Mouse (Mus musculus) stomach, embryonic 15.5 days (tissue): ENCODE measurements around the gene Col24a1. TPM values are rescaled to one million over a fixed set of nuclear protein-coding genes. Genes with fewer than 3 reads are reported as not detected.

Experiments
- ATAC-seq: fragments of 200-750 bp; cut with Nextera tagmentation; 2 replicates; pipeline ENCODE4 v1.8.0; 2017; ENCODE audit warnings: low read depth, moderate number of reproducible peaks, moderate TSS enrichment; ENCODE audit not compliant: insufficient read depth, low FRiP score
- H3K27ac ChIP-seq: fragments of 300-500 bp; sonication (generic); 2 replicates; pipeline ENCODE4 v1.5.1; 2015; ENCODE audit warnings: mild to moderate bottlenecking, inconsistent platforms
- H3K27me3 ChIP-seq: fragments of 300-500 bp; sonication (generic); replicated peaks from 2 replicates; pipeline ENCODE4 v1.6.1; 2015; ENCODE audit warnings: inconsistent platforms
- H3K36me3 ChIP-seq: fragments of 300-500 bp; sonication (generic); 2 replicates; pipeline ENCODE4 v1.6.1; 2015; ENCODE audit warnings: inconsistent platforms
- H3K4me1 ChIP-seq: fragments of 300-500 bp; sonication (generic); 2 replicates; pipeline ENCODE4 v1.6.1; 2015; ENCODE audit warnings: inconsistent platforms
- H3K4me2 ChIP-seq: fragments of 300-500 bp; sonication (generic); 2 replicates; pipeline ENCODE4 v1.6.1; 2015; ENCODE audit warnings: mild to moderate bottlenecking, inconsistent platforms
- H3K4me3 ChIP-seq: fragments of 300-500 bp; sonication (generic); replicated peaks from 2 replicates; pipeline ENCODE4 v1.5.1; 2015; ENCODE audit warnings: inconsistent platforms
- H3K9ac ChIP-seq: fragments of 300-500 bp; sonication (generic); 2 replicates; pipeline ENCODE4 v1.6.1; 2015; ENCODE audit warnings: inconsistent platforms
- H3K9me3 ChIP-seq: fragments of 300-500 bp; sonication (generic); 2 replicates; pipeline ENCODE4 v1.6.1; 2016; ENCODE audit warnings: inconsistent platforms
- WGBS: fragments of 180-500 bp; shearing (Covaris S2); methylation state at CpG from one replicate; pipeline ENCODE4 v1.1.7; 2015; 5-methylcytosine and 5-hydroxymethylcytosine counted together
- polyA plus RNA-seq: library from polyadenylated mRNA; unstranded; fragments of >200 nt; fragmentation: Nextera tagmentation; extraction: Ambion mirVana; gene quantifications from 2 replicates; pipeline ENCODE4 v1.2.1, GENCODE M21; 2015

The Col24a1 gene
- polyA plus RNA-seq, 1 experiment from 2014 or later: 2.1 TPM

DNA sequence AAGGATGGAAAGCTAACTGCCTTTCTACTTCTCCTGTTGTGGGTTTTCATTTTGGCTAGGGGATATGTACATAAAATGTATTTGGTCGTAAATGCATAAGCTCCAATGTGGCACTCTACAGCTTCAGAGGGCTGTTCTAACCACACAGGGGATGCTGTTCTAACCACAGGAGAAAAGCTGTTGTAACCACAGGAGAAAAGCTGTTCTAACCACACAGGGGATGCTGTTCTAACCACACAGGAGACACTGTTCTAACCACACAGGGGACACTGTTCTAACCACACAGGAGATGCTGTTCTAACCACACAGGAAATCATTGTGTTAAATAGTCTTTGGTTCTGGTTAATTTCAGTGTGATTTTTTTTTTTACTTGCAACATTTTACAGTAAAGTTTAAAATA, 245.6 kb downstream of the Col24a1 start:
- ATAC-seq: no peak
- H3K4me3 ChIP-seq: no peak overlapping the region
- no peak overlapping the region for H3K9ac ChIP-seq
- no peaks in the 10 kb centered on the region for H3K9me3 ChIP-seq
- no peaks in the 10 kb centered on the region for H3K27me3 ChIP-seq
- H3K36me3 ChIP-seq: no peaks in the 10 kb centered on the region
- no peak overlapping the region for H3K27ac ChIP-seq
- H3K4me1 ChIP-seq: no peaks in the 10 kb centered on the region
- H3K4me2 ChIP-seq: no peak overlapping the region
- 79% methylated on average over 1 of the region's 1 CpGs for WGBS

- Histone ChIP-seq H3K27me3 (no peaks in the 10 kb centered on the region), H3K4me2 (no peak overlapping the region), H3K36me3 (no peaks in the 10 kb centered on the region), H3K9me3 (no peaks in the 10 kb centered on the region), H3K27ac (no peak overlapping the region), H3K4me3 (no peak overlapping the region), H3K9ac (no peak overlapping the region), H3K4me1 (no peaks in the 10 kb centered on the region)
- WGBS: 68% methylated on average over 10 of the region's 10 CpGs
- ATAC-seq: no peak
Observed at GRCm38 (mm10) chr3:145548441-145549415, 256.5 kb downstream of the Col24a1 start.

DNA sequence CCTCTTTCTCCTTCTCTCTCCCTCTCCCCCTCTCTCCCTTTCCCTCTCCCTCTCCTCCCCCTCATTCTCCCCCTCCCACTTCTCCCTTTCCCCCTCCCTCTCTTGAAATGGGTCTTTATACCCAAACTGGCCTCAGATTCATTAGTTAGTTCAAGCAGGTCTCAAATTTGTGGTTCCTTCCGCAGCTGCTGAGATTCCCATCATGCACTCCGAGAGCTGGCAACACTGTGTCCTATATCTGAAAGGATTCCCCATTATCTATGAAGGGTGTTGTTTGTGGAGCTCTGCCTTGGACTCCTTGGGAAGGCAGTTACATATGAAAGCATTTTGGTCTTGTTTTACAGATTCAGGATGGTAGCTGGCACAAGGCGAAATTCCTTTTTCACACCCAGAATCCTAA, 257.9 kb downstream of the Col24a1 start:
- no peak for ATAC-seq
- Histone ChIP-seq H3K9me3 (no peaks in the 10 kb centered on the region), H3K4me3 (no peak overlapping the region), H3K4me2 (no peak overlapping the region), H3K27me3 (no peaks in the 10 kb centered on the region), H3K36me3 (no peaks in the 10 kb centered on the region), H3K9ac (no peak overlapping the region), H3K4me1 (no peaks in the 10 kb centered on the region), H3K27ac (no peak overlapping the region)
- 67% methylated on average over 3 of the region's 3 CpGs for WGBS

DNA sequence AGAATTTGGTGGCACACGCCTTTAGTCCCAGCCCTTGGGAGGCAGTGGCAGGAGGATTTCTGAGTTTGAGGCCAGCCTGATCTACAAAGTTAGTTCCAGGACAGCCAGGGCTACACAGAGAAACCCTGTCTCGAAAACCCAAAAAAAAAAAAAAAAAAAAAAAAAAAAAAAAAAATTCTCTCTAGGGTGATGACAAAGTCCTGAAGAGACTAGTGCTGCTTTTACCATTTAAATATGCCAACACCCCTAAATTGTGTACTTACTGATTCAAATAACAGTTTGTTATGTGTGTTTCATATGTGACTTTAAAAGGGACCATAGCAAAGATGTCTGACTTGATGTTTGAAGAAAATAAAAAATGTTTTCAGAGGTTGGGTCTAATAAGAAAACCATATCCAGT, 262.1 kb downstream of the Col24a1 start:
- Histone ChIP-seq H3K4me1 (no peaks in the 10 kb centered on the region), H3K27me3 (no peaks in the 10 kb centered on the region), H3K4me2 (no peak overlapping the region), H3K9me3 (no peaks in the 10 kb centered on the region), H3K9ac (no peak overlapping the region), H3K27ac (no peak overlapping the region), H3K4me3 (no peak overlapping the region), H3K36me3 (no peaks in the 10 kb centered on the region)
- WGBS: 76% methylated on average over 2 of the region's 2 CpGs
- ATAC-seq: no peak

GRCm38 (mm10) chr3:145556206-145556605, 263.9 kb downstream of the Col24a1 start:
- no peaks in the 10 kb centered on the region for H3K4me1 ChIP-seq
- H3K4me3 ChIP-seq: no peak overlapping the region
- H3K27ac ChIP-seq: no peak overlapping the region
- H3K4me2 ChIP-seq: no peak overlapping the region
- no peaks in the 10 kb centered on the region for H3K27me3 ChIP-seq
- 81% methylated on average over 10 of the region's 10 CpGs for WGBS
- no peak for ATAC-seq
- no peaks in the 10 kb centered on the region for H3K9me3 ChIP-seq
- H3K9ac ChIP-seq: no peak overlapping the region
- no peaks in the 10 kb centered on the region for H3K36me3 ChIP-seq

- Histone ChIP-seq H3K4me1 (no peaks in the 10 kb centered on the region), H3K4me3 (no peak overlapping the region), H3K9me3 (no peaks in the 10 kb centered on the region), H3K36me3 (no peaks in the 10 kb centered on the region), H3K9ac (no peak overlapping the region), H3K4me2 (no peak overlapping the region), H3K27ac (no peak overlapping the region), H3K27me3 (no peaks in the 10 kb centered on the region)
- WGBS: 85% methylated on average over 5 of the region's 5 CpGs
- no peak for ATAC-seq
Observed at GRCm38 (mm10) chr3:145559675-145560074, 267.4 kb downstream of the Col24a1 start.

- Histone ChIP-seq H3K27ac (no peak overlapping the region), H3K4me1 (no peaks in the 10 kb centered on the region), H3K4me2 (no peak overlapping the region), H3K4me3 (no peak overlapping the region), H3K27me3 (no peaks in the 10 kb centered on the region), H3K9ac (no peak overlapping the region), H3K9me3 (no peaks in the 10 kb centered on the region), H3K36me3 (no peaks in the 10 kb centered on the region)
- ATAC-seq: no peak
- 80% methylated on average over 4 of the region's 4 CpGs for WGBS
Observed at GRCm38 (mm10) chr3:145560117-145560516, 267.8 kb downstream of the Col24a1 start.

GRCm38 (mm10) chr3:145574468-145574867, 282.2 kb downstream of the Col24a1 start:
- 87% methylated on average over 3 of the region's 3 CpGs for WGBS
- ATAC-seq: no peak
- Histone ChIP-seq H3K36me3 (peaks cover 15% of the 10 kb centered on the region), H3K9ac (no peak overlapping the region), H3K9me3 (no peaks in the 10 kb centered on the region), H3K4me1 (peaks cover 7% of the 10 kb centered on the region), H3K27ac (no peak overlapping the region), H3K4me2 (no peak overlapping the region), H3K27me3 (no peaks in the 10 kb centered on the region), H3K4me3 (no peak overlapping the region)

DNA sequence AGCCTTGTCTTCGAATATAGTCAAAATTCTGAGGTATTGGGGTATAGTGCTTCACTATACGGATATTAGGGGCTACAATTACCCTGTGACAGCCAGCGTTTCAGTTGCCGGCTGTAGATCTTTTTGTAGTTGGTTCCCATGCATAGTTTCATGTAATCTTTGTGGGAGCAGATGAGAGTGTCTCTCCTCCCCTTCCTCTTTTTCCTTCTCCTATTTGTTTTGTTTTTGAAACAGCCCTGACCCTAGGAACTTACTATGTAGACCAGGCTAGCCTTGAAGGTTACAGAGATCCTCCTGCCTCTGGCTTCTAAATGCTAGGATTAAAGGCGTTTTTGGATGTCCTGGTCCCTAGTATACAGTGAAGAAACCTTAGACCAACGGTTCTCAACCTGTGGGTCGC, 283.1 kb downstream of the Col24a1 start:
- peak overlapping the region; percentile 86; the same call in 1 of the 2 replicates for H3K4me2 ChIP-seq
- WGBS: 80% methylated on average over 7 of the region's 7 CpGs
- no peak overlapping the region for H3K4me3 ChIP-seq
- no peak for ATAC-seq
- H3K27ac ChIP-seq: no peak overlapping the region
- peaks cover 15% of the 10 kb centered on the region for H3K36me3 ChIP-seq
- H3K27me3 ChIP-seq: no peaks in the 10 kb centered on the region
- H3K4me1 ChIP-seq: peaks cover 7% of the 10 kb centered on the region
- no peak overlapping the region for H3K9ac ChIP-seq
- no peaks in the 10 kb centered on the region for H3K9me3 ChIP-seq

DNA sequence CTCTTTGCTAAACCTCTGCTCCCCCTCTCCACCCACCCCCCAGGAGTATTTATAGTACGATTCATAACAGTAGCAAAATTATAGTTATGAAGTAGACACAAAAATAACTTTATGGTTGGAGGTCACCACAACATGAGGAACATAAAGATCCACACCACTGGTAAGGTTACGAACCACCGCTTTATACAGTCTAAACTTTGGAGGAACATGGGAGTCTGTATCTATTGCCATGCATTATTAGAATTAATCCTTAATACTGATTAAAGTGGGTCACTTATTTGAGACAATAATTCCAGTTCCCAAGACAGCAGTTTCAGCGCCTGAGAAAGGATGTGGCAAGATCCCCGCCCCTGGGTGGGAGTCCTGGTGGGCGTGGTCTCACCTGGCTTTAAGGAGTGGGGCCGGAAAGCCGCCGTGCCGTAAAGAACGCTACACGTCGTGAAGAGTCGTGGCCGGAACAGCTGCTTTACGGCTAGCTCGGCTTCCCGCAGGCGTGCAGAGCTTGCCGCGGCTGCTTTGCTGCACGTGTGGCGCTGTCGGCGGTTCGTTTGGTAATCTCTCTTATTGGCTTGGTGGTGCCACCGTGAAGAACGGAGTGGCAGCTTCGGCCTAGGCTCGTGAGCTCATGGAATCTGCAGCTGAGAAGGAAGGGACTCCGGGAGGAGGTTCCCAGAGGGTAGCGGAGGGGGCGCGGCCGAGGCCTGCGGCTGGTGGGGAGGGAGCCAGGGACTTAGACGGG, 283.6 kb downstream of the Col24a1 start, which contains the start of gene Znhit6:
Gene Znhit6 (plus strand): TSS at position 463 of the 739 bp plus-strand sequence.
- Histone ChIP-seq H3K36me3 (peaks cover 15% of the 10 kb centered on the region), H3K9ac (peak within 1 kb of the TSS; percentile 77), H3K27ac (peak within 1 kb of the TSS; percentile 75), H3K4me3 (peak within 1 kb of the TSS; percentile 87), H3K27me3 (no peaks in the 10 kb centered on the region), H3K4me1 (peaks cover 7% of the 10 kb centered on the region), H3K4me2 (peak within 1 kb of the TSS; percentile 86), H3K9me3 (no peaks in the 10 kb centered on the region)
- 6% methylated on average over 37 of the region's 37 CpGs for WGBS
- peak; percentile 86 for ATAC-seq

DNA sequence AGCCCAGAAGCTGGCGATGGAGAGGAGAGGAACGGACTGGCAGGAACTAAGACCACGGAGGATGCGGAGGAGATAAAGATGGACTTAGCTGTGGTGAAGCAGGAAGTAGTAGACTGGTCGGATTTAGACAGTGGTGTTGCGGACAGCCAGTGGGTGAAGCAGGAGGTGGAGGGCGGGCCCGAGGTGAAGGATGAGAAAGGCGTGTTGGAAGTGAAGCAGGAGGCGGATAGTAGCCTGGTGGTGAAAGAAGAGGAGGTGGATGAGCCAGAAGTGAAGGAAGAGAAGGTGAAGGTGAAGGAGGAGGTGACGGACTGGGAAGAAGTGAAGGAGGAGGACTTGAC, 284.2 kb downstream of the Col24a1 start:
- WGBS: under 1% methylated on average over 11 of the region's 11 CpGs
- Histone ChIP-seq H3K9ac (peak overlapping the region; percentile 77), H3K4me3 (peak overlapping the region; percentile 87), H3K4me1 (peaks cover 7% of the 10 kb centered on the region), H3K36me3 (peaks cover 15% of the 10 kb centered on the region), H3K27me3 (no peaks in the 10 kb centered on the region), H3K9me3 (no peaks in the 10 kb centered on the region), H3K27ac (peak overlapping the region; percentile 75), H3K4me2 (peak overlapping the region; percentile 86)
- peak; percentile 59; the same call in 1 of the 2 replicates for ATAC-seq

GRCm38 (mm10) chr3:145576876-145577275, 284.6 kb downstream of the Col24a1 start:
- no peak for ATAC-seq
- Histone ChIP-seq H3K27ac (no peak overlapping the region), H3K4me3 (peak overlapping the region; percentile 87), H3K36me3 (peaks cover 15% of the 10 kb centered on the region), H3K27me3 (no peaks in the 10 kb centered on the region), H3K9me3 (no peaks in the 10 kb centered on the region), H3K4me2 (peak overlapping the region; percentile 86), H3K9ac (peak overlapping the region; percentile 77; the same call in 1 of the 2 replicates), H3K4me1 (peaks cover 7% of the 10 kb centered on the region)
- 27% methylated on average over 15 of the region's 15 CpGs for WGBS
